Mouse (Mus musculus) c-Kit-positive CD71-positive TER-119-negative erythroid progenitor cells, embryonic 14.5 days (primary cell): ENCODE results near the gene Adcy9.

ENCODE experiments used
- DNase-seq: peaks from one replicate; pipeline ENCODE4 v3.0.0-alpha.2; 2013; ENCODE audit warnings: low read depth

The Adcy9 gene

DNA sequence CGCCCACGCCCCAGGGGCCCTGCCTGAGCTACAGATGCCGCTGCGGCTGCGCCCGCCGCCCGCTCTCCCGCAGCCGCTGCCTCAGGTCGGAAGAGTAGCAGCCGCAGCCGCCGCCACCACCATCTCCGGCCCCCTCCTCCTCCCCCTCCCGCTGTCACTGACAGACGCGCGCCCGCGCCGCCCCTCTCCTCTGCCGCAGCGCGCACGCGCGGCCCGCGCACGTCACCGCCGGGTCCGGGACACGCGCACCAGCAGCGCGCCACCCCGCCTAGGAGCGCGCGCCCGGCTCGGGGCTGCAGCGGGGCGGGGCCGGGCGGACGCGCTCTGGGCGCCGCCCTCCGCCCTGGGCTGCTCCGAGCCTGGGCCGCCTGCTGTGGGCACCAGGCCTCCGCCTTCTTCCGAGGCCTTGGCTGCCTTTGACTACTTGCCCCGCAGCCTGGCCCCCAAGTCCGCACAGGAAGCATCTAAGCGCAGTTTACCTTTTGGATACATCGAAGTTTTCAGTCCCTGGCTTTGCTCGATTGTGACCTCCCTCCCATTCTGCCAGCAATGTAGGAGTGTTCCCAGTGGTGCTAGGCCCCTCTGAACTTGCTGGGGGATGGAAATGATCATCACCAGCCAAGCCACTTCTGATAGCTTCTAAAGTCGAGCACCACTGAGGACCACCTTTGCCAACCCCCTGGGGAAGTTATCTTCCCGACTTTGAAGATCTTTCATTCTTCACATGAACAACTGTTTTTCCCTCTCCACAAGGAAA, at the start of gene Adcy9:
Gene Adcy9, minus strand, starts transcription at position 201 of the 757 bp plus-strand sequence.
- DNase-seq, result peak; percentile 53

DNA sequence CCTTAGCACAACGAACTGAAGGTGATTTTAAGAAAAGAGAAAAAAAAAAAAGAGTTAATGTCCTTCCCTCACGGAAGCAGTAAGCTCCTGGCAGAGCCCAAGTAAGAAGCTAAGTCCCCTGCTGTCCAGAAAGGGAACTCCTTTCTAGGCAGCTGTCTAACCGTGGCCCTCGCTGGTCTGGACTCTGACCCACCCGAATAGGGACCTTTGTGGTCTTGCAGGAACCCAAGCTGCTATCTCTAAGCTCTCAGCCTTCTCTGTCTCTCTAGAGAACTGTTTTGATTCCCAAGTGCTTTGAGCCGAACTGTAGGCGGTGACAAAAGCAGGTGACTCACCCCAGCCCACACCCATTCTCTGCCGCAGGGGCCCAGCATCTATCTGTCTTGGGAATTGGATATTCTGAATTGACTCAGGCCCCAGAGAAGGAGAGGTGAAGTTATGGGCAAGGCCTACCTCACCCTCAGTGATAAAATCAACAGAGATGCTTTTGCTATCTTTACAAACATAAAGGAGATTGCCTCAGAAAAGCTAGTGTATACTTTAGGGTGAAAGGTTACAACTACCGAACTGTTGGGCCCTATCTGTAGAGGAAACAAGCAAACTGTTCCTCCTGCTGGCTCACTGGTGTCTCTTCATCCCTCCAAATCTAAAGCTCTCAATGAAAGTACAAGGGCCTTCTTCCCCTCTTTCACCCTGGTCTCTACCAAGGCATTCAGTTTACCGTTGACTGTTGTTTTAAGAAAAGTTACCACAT, 49.5 kb upstream of the Adcy9 start:
- DNase-seq, result no peak

DNA sequence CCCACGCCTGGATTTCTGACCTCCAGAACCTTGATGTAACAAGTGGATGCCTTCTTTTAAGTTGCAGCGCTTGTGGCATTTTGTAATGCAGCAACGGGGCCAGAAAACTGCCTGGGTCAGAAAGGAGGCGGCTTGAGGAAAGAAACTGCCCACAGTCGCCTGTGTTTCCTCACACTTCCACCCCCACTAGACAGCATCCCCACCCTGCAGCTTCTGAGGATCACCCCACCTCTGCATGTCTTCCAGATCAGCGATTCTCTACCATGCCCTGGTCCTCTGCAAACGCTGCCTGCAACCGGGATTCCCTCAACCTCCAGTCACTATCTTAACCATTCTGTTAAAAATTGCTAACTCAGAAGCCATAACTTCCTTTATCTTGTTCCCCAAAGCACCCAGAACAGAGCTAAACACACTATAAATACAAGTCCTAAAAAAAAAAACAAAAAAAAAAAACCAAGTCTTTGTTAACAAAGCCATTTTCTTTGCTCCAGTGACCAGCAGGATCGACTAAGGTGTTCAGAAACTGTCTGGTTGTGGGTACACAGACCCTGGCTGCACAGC, 44.3 kb upstream of the Adcy9 start:
- no peak for DNase-seq

- no peak for DNase-seq
These were observed 37.6 kb upstream of the Adcy9 start for GRCm38 (mm10) chr16:4457927-4458326.

DNA sequence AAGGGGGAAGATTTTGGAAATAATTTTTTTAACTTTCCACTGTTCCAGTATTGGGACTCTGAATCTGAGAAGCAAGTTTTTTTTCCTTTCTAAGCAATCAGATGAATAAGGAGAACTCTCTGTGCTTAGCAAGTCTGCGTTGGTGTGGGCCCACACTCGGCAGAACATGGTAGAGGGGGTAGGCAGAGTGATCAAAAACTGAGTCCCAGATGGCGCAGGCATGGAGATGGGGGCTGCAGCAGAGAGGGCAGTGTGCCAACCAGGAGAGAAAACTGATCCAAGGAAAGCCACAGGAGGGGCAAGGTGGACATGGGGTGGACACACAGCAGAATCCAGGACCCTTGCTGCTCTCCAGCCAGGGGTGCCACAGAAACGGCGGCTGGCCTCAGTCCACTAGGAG, 36.1 kb upstream of the Adcy9 start:
- DNase-seq, result no peak

- DNase-seq, result no peak
These were observed 35.4 kb upstream of the Adcy9 start for GRCm38 (mm10) chr16:4455693-4456092.

GRCm38 (mm10) chr16:4454563-4454962, 34.3 kb upstream of the Adcy9 start:
- no peak for DNase-seq

- DNase-seq, result no peak
These were observed 29.1 kb upstream of the Adcy9 start for GRCm38 (mm10) chr16:4449418-4449817.

DNA sequence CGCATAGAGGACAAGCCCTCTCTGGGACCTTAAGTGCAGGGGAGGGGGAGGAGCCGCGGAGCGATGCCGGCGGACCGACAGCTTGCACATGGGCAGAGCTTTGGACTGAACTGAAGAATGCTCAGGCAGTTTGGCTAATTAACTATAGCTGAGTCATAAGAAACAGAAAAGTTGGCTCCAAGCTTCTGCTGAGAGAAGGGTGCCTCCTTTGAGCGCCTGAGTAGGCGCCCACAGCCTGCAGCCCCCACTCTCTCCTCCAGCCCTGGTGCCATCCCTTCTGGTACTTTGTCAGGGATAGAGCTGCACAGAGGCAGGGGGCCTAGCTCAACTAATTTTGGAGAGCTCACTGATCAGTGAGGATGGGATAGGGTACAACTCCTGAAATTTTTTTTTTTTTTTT, 27.9 kb upstream of the Adcy9 start:
- no peak for DNase-seq

DNA sequence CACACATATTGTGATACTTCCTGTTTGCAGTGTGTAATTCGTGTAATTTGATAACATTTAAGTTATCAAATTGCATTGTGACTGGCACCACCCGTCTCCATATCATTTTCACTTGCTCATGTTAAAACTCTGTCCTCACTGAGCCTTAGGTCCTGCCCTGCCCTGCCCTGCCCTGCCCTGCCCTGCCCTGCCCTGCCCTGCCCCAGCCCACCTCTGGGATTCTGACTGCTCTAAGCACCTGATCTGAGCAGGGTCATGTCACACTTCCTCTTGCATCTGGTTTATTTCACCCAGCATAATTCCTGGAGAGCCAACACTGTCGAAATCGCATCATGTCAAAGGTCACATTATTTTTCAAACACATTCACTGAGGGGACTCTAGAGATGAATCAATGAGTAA, 26.1 kb upstream of the Adcy9 start:
- DNase-seq, result no peak

- DNase-seq, result no peak
These were observed 24.1 kb upstream of the Adcy9 start for GRCm38 (mm10) chr16:4444378-4444777.

DNA sequence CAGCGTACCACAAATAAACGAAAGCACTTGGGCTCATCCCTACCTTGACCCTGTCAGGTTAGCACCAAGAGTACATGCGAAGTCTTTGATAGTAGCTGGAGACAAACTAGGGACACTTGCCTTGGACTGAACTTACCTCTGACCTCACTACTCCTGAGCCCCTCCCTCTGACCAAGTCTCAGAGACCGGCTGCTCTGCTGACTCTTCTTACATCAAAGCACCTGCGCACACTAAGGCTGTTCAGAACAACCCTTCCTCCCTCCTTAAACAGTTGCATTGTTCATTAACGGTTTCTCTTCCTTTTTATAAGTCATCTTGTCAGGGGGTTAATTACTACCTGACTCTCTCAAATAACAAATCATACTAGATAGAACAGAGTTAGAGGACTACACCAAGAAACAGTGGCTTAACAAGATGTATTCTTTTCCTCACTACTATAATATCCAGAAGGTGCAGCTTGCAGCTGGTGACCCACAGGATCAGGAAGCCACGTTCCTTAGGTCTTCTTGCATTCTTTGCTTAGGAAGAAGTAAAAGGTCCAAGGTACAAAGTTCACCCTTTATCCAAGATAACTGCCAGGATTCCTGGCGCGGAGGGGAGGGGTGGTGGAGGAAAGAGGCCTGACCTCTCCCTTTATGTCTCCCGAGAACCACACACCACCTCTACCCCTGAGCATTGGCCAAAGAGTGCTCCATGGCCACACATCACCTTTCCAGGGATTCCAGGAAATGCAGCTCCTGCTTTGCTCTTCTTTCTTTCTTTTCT, 19.2 kb upstream of the Adcy9 start:
- no peak for DNase-seq

DNA sequence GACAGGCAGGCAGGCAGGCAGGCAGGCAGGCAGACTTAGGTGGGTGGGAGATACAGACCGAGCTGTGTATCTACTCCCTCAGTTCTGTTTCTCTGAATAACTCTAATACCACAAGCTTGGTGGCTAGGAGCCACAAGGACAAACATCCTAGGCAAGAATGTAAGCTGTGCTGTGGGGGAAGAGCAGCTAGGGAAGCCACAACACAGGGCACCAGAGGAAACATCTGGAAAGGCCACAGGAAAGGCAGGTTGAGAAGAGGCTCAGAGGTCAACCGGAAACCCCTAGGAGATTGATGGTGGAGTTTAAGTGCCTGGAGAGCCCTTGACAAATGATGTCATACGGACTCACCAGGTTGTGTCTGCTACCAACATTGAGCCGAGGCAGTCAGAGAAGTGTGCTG, 16.4 kb upstream of the Adcy9 start:
- DNase-seq, result no peak

- DNase-seq, result no peak
These were observed 15.1 kb upstream of the Adcy9 start for GRCm38 (mm10) chr16:4435371-4435770.

DNA sequence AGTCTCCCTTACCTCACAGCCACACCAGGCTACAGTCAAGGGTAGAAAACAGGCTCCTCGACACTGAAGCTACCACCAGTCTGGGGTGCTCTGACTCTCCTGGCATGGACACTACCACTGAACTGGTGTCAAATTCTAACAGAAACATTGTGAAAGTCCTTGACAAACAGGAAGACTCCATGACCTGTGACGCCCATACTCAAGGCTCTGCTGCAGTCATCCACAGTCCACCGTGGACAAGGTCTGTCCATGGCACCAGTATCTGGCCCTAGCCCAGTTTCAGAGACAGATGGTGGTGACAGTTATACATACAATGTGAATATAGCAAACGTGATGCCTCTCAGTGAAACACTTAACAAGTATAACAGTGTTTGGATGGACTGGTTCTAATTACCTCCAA, 11.5 kb upstream of the Adcy9 start:
- no peak for DNase-seq

GRCm38 (mm10) chr16:4431013-4431412, 10.7 kb upstream of the Adcy9 start:
- DNase-seq, result no peak

DNA sequence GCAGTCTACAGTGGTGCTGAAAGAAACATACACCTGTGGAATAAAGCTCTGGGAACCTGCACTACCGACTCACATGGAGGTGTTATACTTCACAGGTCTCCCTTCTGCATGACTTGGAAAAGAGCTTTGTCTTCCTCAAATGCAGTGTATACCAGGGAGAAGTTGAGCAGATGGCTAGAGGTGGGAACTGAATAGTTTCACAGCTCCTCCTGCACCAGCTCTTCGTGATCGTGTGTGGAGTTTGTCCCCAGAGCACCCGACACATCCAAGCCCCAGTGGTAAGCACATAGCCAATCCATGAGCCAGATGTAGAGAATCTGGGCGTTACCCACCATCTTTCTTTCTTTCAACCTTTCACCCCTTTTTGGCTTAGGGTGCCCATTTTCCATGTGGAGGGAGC, 9.9 kb upstream of the Adcy9 start:
- no peak for DNase-seq

DNA sequence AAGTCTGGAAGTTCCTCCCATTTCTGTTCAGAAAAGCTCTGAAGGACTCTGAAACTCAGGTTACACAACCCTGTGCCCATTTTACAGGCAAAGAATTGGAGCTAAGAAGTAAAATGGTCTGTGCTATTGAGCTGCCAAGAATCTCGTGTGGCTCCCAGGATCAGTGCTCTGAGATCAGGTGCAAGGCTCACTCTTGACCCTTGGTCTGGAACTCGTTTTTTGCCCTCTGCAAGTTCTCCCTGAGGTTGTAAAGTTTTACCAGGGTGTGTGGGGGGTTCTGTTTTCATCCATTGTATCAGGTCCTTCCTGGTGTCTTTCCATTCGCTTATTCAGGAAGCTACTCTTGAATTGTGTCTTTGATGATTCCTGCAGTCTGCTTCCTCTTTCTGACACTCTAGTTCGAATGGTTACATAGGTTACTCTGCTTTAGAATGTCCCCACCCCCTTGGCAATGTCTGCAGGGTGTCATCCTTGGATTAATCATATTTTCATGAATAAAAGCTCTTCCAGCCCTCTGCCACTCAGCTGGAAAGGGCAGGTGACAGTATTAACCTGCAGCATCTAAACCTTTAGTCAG, 5.4 kb upstream of the Adcy9 start:
- no peak for DNase-seq

DNA sequence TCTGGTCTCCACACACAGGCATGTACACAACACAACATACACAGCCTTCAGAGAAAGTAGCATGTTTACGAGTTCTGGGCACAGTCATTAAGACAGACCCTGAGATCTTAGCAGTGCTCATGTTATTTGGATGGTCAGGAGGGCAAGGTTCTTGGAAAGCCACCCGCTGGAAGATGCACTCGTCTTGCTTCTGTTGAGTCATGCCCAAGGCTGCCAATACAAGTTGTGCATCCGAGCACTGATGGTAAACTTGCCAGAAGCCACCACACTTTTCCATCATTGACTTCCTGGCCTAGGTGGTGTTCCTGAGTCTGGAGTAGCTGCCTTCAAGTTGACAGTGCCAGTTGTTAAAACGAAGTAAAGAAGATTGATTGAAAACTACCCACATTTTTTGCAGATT, 3.3 kb upstream of the Adcy9 start:
- no peak for DNase-seq

DNA sequence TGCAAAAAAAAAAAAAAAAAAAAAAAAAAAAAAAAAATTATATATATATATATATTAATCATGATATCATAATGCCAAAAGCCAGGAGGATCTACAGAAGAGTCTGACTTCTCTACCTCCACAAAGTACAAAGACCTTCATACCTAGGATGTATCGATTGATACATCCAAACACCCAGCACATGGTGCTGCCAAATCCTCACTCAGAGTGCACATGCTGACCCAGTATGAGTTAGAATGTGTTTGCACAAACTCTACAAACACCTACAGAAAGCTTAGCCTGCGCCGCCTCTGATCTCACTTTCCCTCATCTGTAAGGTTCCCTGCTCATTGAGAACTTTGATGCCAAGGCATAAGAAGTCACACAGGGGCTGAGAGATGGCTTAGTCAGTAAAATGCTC, 2.7 kb upstream of the Adcy9 start:
- DNase-seq, result no peak

GRCm38 (mm10) chr16:4419546-4420297, 576 bp downstream of the Adcy9 start:
- peak; percentile 27 for DNase-seq
